Mouse (Mus musculus) liver, postnatal 0 days (tissue): Measurements from ENCODE around the gene Abcc3.

Experiments used
- CTCF ChIP-seq: sonication (generic); IDR thresholded peaks from 2 replicates; pipeline ENCODE4 v1.5.1; 2016; ENCODE audit warnings: antibody characterized with exemption, low read depth
- EP300 ChIP-seq: IDR thresholded peaks from 2 replicates; pipeline ENCODE4 v1.6.1; 2016; ENCODE audit warnings: antibody characterized with exemption, low read depth, mild to moderate bottlenecking

- TF ChIP-seq CTCF (peak; percentile 61), EP300 (no peak)
Measured at GRCm38 (mm10) chr11:94329270-94329891, 63.4 kb downstream of the Abcc3 start.
